Mouse (Mus musculus): ENCODE results near the gene Acot5. TPM values are rescaled to one million over a fixed set of nuclear protein-coding genes. Genes with fewer than 3 reads are reported as not detected.
A peak's percentile ranks its signal among the peaks of the same experiment; 100 is the strongest.
"Not testable (repeated sequence)": the region's sequence is repeated elsewhere in the genome, so short reads cannot be mapped to it uniquely, and the experiment has no call there.

The Acot5 gene
- polyA plus RNA-seq, 1 experiment from 2014 or later = not detected

GRCm38 (mm10) chr12:84038691-84039111 lies 30.4 kb upstream of the Acot5 start, which contains the start of gene Gm49366:
Gm49366 (plus strand) TSS chr12:84038935.
- not testable (repeated sequence) for H3K36me3 ChIP-seq (ENCODE audit: poor library complexity, severe bottlenecking); H3K4me1 ChIP-seq; H3K27ac ChIP-seq; ATAC-seq; H3K27me3 ChIP-seq
- peaks cover 13% of the 10 kb centered on the region for H3K9me3 ChIP-seq (replicated peaks)
- 3% methylated on average over 39 of the region's 39 CpGs for WGBS
- peak within 1 kb of the TSS; percentile 62 for H3K4me2 ChIP-seq
- peak within 1 kb of the TSS; percentile 43 for H3K4me3 ChIP-seq
- peak within 1 kb of the TSS; percentile 53 for H3K9ac ChIP-seq

- H3K27ac ChIP-seq = no peak overlapping the region
- peaks cover 13% of the 10 kb centered on the region for H3K9me3 ChIP-seq (replicated peaks)
- H3K36me3 ChIP-seq (ENCODE audit: poor library complexity, severe bottlenecking) = no peaks in the 10 kb centered on the region
- H3K4me2 ChIP-seq = no peak overlapping the region
- no peaks in the 10 kb centered on the region for H3K4me1 ChIP-seq
- no peak overlapping the region for H3K9ac ChIP-seq
- ATAC-seq = no peak
- 94% methylated on average over 5 of the region's 5 CpGs for WGBS
- no peak overlapping the region for H3K4me3 ChIP-seq
- no peaks in the 10 kb centered on the region for H3K27me3 ChIP-seq
These were observed 26.9 kb upstream of the Acot5 start for GRCm38 (mm10) chr12:84042248-84042647.

GRCm38 (mm10) chr12:84044045-84044444 lies 25.1 kb upstream of the Acot5 start:
- Histone ChIP-seq H3K4me2 (no peak overlapping the region), H3K27me3 (no peaks in the 10 kb centered on the region), H3K9me3 (replicated peaks) (peaks cover 24% of the 10 kb centered on the region), H3K4me3 (no peak overlapping the region), H3K9ac (no peak overlapping the region), H3K27ac (no peak overlapping the region), H3K36me3 (ENCODE audit: poor library complexity, severe bottlenecking) (no peaks in the 10 kb centered on the region), H3K4me1 (no peaks in the 10 kb centered on the region)
- no peak for ATAC-seq
- WGBS = 83% methylated on average over 2 of the region's 2 CpGs

- Histone ChIP-seq H3K27me3 (no peaks in the 10 kb centered on the region), H3K4me3 (no peak overlapping the region), H3K9ac (no peak overlapping the region), H3K4me1 (no peaks in the 10 kb centered on the region), H3K9me3 (replicated peaks) (peaks cover 11% of the 10 kb centered on the region; the same call in 1 of the 2 replicates), H3K27ac (no peak overlapping the region), H3K4me2 (no peak overlapping the region), H3K36me3 (ENCODE audit: poor library complexity, severe bottlenecking) (no peaks in the 10 kb centered on the region)
- 96% methylated on average over 1 of the region's 1 CpGs for WGBS
- ATAC-seq = no peak
These were observed 22.2 kb upstream of the Acot5 start for GRCm38 (mm10) chr12:84046906-84047305.

GRCm38 (mm10) chr12:84050744-84051143 lies 18.4 kb upstream of the Acot5 start:
- not testable (repeated sequence) for H3K4me3 ChIP-seq; H3K9ac ChIP-seq; H3K27ac ChIP-seq; H3K4me2 ChIP-seq; H3K4me1 ChIP-seq; H3K36me3 ChIP-seq (ENCODE audit: poor library complexity, severe bottlenecking); ATAC-seq
- Histone ChIP-seq H3K9me3 (replicated peaks) (peaks cover 11% of the 10 kb centered on the region; the same call in 1 of the 2 replicates), H3K27me3 (peaks cover 27% of the 10 kb centered on the region)
- 90% methylated on average over 5 of the region's 5 CpGs for WGBS

- peaks cover 11% of the 10 kb centered on the region; the same call in 1 of the 2 replicates for H3K9me3 ChIP-seq (replicated peaks)
- H3K27me3 ChIP-seq = peaks cover 27% of the 10 kb centered on the region
- H3K36me3 ChIP-seq (ENCODE audit: poor library complexity, severe bottlenecking) = no peaks in the 10 kb centered on the region
- no peak within 1 kb of the TSS for H3K27ac ChIP-seq
- no peak within 1 kb of the TSS for H3K9ac ChIP-seq
- WGBS = 92% methylated on average over 5 of the region's 5 CpGs
- H3K4me3 ChIP-seq = no peak within 1 kb of the TSS
- H3K4me2 ChIP-seq = 0 out of 2 replicates have a peak within 1 kb of the TSS, but pooled peaks have one; percentile 77
- peaks cover 6% of the 10 kb centered on the region for H3K4me1 ChIP-seq
- no peak for ATAC-seq
These were observed 17.1 kb upstream of the Acot5 start, which contains the start of gene Acot3 for GRCm38 (mm10) chr12:84051937-84052474. Acot3 (plus strand) TSS chr12:84052144.

- no peaks in the 10 kb centered on the region for H3K36me3 ChIP-seq (ENCODE audit: poor library complexity, severe bottlenecking)
- no peak overlapping the region for H3K9ac ChIP-seq
- H3K27me3 ChIP-seq = peaks cover 27% of the 10 kb centered on the region
- peaks cover 8% of the 10 kb centered on the region; the same call in 1 of the 2 replicates for H3K9me3 ChIP-seq (replicated peaks)
- peaks cover 6% of the 10 kb centered on the region for H3K4me1 ChIP-seq
- WGBS = 85% methylated on average over 7 of the region's 7 CpGs
- H3K4me2 ChIP-seq = no peak overlapping the region
- no peak overlapping the region for H3K27ac ChIP-seq
- ATAC-seq = no peak
- no peak overlapping the region for H3K4me3 ChIP-seq
These were observed 16.5 kb upstream of the Acot5 start for GRCm38 (mm10) chr12:84052609-84053008.

GRCm38 (mm10) chr12:84053173-84053572 lies 16.0 kb upstream of the Acot5 start:
- WGBS = 13% methylated on average over 16 of the region's 16 CpGs
- Histone ChIP-seq H3K4me1 (peaks cover 6% of the 10 kb centered on the region), H3K9ac (peak overlapping the region; percentile 57), H3K4me3 (peak overlapping the region; percentile 46), H3K9me3 (replicated peaks) (peaks cover 4% of the 10 kb centered on the region; the same call in 1 of the 2 replicates), H3K27ac (no peak overlapping the region), H3K4me2 (peak overlapping the region; percentile 77), H3K27me3 (peaks cover 27% of the 10 kb centered on the region), H3K36me3 (ENCODE audit: poor library complexity, severe bottlenecking) (no peaks in the 10 kb centered on the region)
- ATAC-seq = no peak

GRCm38 (mm10) chr12:84053679-84054391 lies 15.3 kb upstream of the Acot5 start:
- ATAC-seq = no peak
- H3K9me3 ChIP-seq (replicated peaks) = no peaks in the 10 kb centered on the region
- H3K27me3 ChIP-seq = peaks cover 27% of the 10 kb centered on the region
- WGBS = 3% methylated on average over 39 of the region's 46 CpGs
- H3K9ac ChIP-seq = peak overlapping the region; percentile 57
- H3K27ac ChIP-seq = no peak overlapping the region
- peak overlapping the region; percentile 46 for H3K4me3 ChIP-seq
- peak overlapping the region; percentile 77 for H3K4me2 ChIP-seq
- H3K4me1 ChIP-seq = peaks cover 6% of the 10 kb centered on the region
- no peaks in the 10 kb centered on the region for H3K36me3 ChIP-seq (ENCODE audit: poor library complexity, severe bottlenecking)

- no peak overlapping the region for H3K9ac ChIP-seq
- H3K9me3 ChIP-seq (replicated peaks) = peaks cover 6% of the 10 kb centered on the region; the same call in 1 of the 2 replicates
- H3K27ac ChIP-seq = no peak overlapping the region
- H3K4me1 ChIP-seq = no peaks in the 10 kb centered on the region
- no peak overlapping the region for H3K4me2 ChIP-seq
- ATAC-seq = no peak
- H3K4me3 ChIP-seq = no peak overlapping the region
- H3K27me3 ChIP-seq = no peaks in the 10 kb centered on the region; the same call in 1 of the 2 replicates
- H3K36me3 ChIP-seq (ENCODE audit: poor library complexity, severe bottlenecking) = no peaks in the 10 kb centered on the region
- 43% methylated on average over 2 of the region's 2 CpGs for WGBS
These were observed 8.2 kb upstream of the Acot5 start for GRCm38 (mm10) chr12:84060946-84061345.

GRCm38 (mm10) chr12:84062336-84062735 lies 6.8 kb upstream of the Acot5 start:
- Histone ChIP-seq H3K4me1 (no peaks in the 10 kb centered on the region), H3K4me3 (no peak overlapping the region), H3K36me3 (ENCODE audit: poor library complexity, severe bottlenecking) (no peaks in the 10 kb centered on the region), H3K27me3 (peaks cover under 1% of the 10 kb centered on the region), H3K9me3 (replicated peaks) (peaks cover 6% of the 10 kb centered on the region; the same call in 1 of the 2 replicates), H3K9ac (no peak overlapping the region), H3K27ac (no peak overlapping the region), H3K4me2 (no peak overlapping the region)
- ATAC-seq = no peak
- 95% methylated on average over 20 of the region's 20 CpGs for WGBS

- no peak overlapping the region for H3K27ac ChIP-seq
- no peaks in the 10 kb centered on the region for H3K4me1 ChIP-seq
- H3K36me3 ChIP-seq (ENCODE audit: poor library complexity, severe bottlenecking) = no peaks in the 10 kb centered on the region
- no peak overlapping the region for H3K4me2 ChIP-seq
- no peak overlapping the region for H3K9ac ChIP-seq
- no peak for ATAC-seq
- peaks cover 9% of the 10 kb centered on the region for H3K27me3 ChIP-seq
- 74% methylated on average over 5 of the region's 5 CpGs for WGBS
- H3K4me3 ChIP-seq = no peak overlapping the region
- H3K9me3 ChIP-seq (replicated peaks) = peaks cover 6% of the 10 kb centered on the region; the same call in 1 of the 2 replicates
These were observed 5.9 kb upstream of the Acot5 start for GRCm38 (mm10) chr12:84063228-84063627.
